Mouse (Mus musculus) retina, postnatal 7 days (tissue): Measurements from ENCODE around the gene Serpinb8.

ENCODE experiments used
- DNase-seq: peaks from one replicate; pipeline ENCODE4 v3.0.0-alpha.2; 2012; ENCODE audit warnings: low read depth, low spot score

Gene Serpinb8

GRCm38 (mm10) chr1:107589691-107590470 lies at the start of gene Serpinb8:
Serpinb8 (plus strand) TSS chr1:107590006.
- no peak for DNase-seq

- DNase-seq = no peak
Observed at GRCm38 (mm10) chr1:107559494-107559893, 30.3 kb upstream of the Serpinb8 start.

- no peak for DNase-seq
Observed at GRCm38 (mm10) chr1:107562110-107562509, 27.7 kb upstream of the Serpinb8 start.

GRCm38 (mm10) chr1:107565644-107566043 lies 24.2 kb upstream of the Serpinb8 start:
- no peak for DNase-seq

GRCm38 (mm10) chr1:107576094-107576493 lies 13.7 kb upstream of the Serpinb8 start:
- no peak for DNase-seq

- no peak for DNase-seq
Observed at GRCm38 (mm10) chr1:107577514-107577913, 12.3 kb upstream of the Serpinb8 start.

- DNase-seq = no peak
Observed at GRCm38 (mm10) chr1:107581220-107581619, 8.6 kb upstream of the Serpinb8 start.

- DNase-seq = no peak
Observed at GRCm38 (mm10) chr1:107582900-107583299, 6.9 kb upstream of the Serpinb8 start.

GRCm38 (mm10) chr1:107583958-107584376 lies 5.8 kb upstream of the Serpinb8 start:
- DNase-seq = no peak

- no peak for DNase-seq
Observed at GRCm38 (mm10) chr1:107584932-107585331, 4.9 kb upstream of the Serpinb8 start.

GRCm38 (mm10) chr1:107586196-107586595 lies 3.6 kb upstream of the Serpinb8 start:
- DNase-seq = no peak

- DNase-seq = no peak
Observed at GRCm38 (mm10) chr1:107588206-107588605, 1.6 kb upstream of the Serpinb8 start.

GRCm38 (mm10) chr1:107588642-107589041 lies 1.2 kb upstream of the Serpinb8 start:
- DNase-seq = no peak

GRCm38 (mm10) chr1:107592644-107593043 lies 2.8 kb downstream of the Serpinb8 start:
- DNase-seq = no peak

GRCm38 (mm10) chr1:107593469-107593868 lies 3.7 kb downstream of the Serpinb8 start:
- no peak for DNase-seq

- no peak for DNase-seq
Observed at GRCm38 (mm10) chr1:107596874-107597273, 7.1 kb downstream of the Serpinb8 start.

- DNase-seq = no peak
Observed at GRCm38 (mm10) chr1:107598476-107598875, 8.7 kb downstream of the Serpinb8 start.

GRCm38 (mm10) chr1:107608942-107609341 lies 19.1 kb downstream of the Serpinb8 start:
- DNase-seq = no peak

- DNase-seq = no peak
Observed at GRCm38 (mm10) chr1:107614087-107614486, 24.3 kb downstream of the Serpinb8 start.

GRCm38 (mm10) chr1:107622017-107622416 lies 32.2 kb downstream of the Serpinb8 start:
- DNase-seq = no peak

- DNase-seq = peak; percentile 8
Observed at GRCm38 (mm10) chr1:107635936-107636335, 46.1 kb downstream of the Serpinb8 start.

- DNase-seq = no peak
Observed at GRCm38 (mm10) chr1:107638056-107638455, 48.2 kb downstream of the Serpinb8 start.

- DNase-seq = no peak
Observed at GRCm38 (mm10) chr1:107638459-107638858, 48.7 kb downstream of the Serpinb8 start.
